Mouse (Mus musculus): ENCODE data around the gene Tsku. TPM values are rescaled to one million over a fixed set of nuclear protein-coding genes. Genes with fewer than 3 reads are reported as not detected.

Gene Tsku
- polyA plus RNA-seq, 1 experiment from 2014 or later = 22.5 TPM

- TF ChIP-seq CTCF (IDR thresholded peaks at IDR 0.05) = no peak
- POLR2A ChIA-PET = interaction anchor here (1.2 kb wide), 1 partner anchor 12 kb away, joined by 3 read pairs; no protein-coding TSS in a partner anchor
- DNase-seq (ENCODE audit: low read depth, low spot score) (no peak), ATAC-seq (no peak)
- no peaks in the 10 kb centered on the region for H3K27me3 ChIP-seq
- CTCF ChIA-PET = interaction anchor here (1.0 kb wide), 1 partner anchor 53 kb away, joined by 3 read pairs; no protein-coding TSS in a partner anchor
- in situ Hi-C loops (cut with MboI; ENCODE audit: low pct_unique_long_range_greater_than_20kb) = no loop called here
These were observed 31.3 kb downstream of the Tsku start for GRCm38 (mm10) chr7:98329651-98330374.

- POLR2A ChIA-PET = interaction anchor here (0.5 kb wide), 1 partner anchor 734 kb away, joined by 3 read pairs; no protein-coding TSS in a partner anchor
- no peak for TF ChIP-seq CTCF (IDR thresholded peaks at IDR 0.05)
- in situ Hi-C loops (cut with MboI; ENCODE audit: low pct_unique_long_range_greater_than_20kb) = no loop called here
- DNase-seq (ENCODE audit: low read depth, low spot score) (no peak), ATAC-seq (no peak)
- H3K27me3 ChIP-seq = no peaks in the 10 kb centered on the region
- CTCF ChIA-PET = no interaction called here
These were observed 32.8 kb downstream of the Tsku start for GRCm38 (mm10) chr7:98328311-98328710.

GRCm38 (mm10) chr7:98326051-98326450 is 35.1 kb downstream of the Tsku start:
- ChIA-PET CTCF (interaction anchor here (0.9 kb wide), 1 partner anchor 15 kb away, joined by 4 read pairs; no protein-coding TSS in a partner anchor), POLR2A (no interaction called here)
- ATAC-seq (no peak), DNase-seq (ENCODE audit: low read depth, low spot score) (no peak)
- H3K27me3 ChIP-seq = no peaks in the 10 kb centered on the region
- TF ChIP-seq CTCF (IDR thresholded peaks at IDR 0.05) = no peak
- in situ Hi-C loops (cut with MboI; ENCODE audit: low pct_unique_long_range_greater_than_20kb) = no loop called here

GRCm38 (mm10) chr7:98324228-98324627 is 36.9 kb downstream of the Tsku start:
- in situ Hi-C loops (cut with MboI; ENCODE audit: low pct_unique_long_range_greater_than_20kb) = no loop called here
- H3K27me3 ChIP-seq = no peaks in the 10 kb centered on the region
- TF ChIP-seq CTCF (IDR thresholded peaks at IDR 0.05) = no peak
- ATAC-seq = peak; percentile 63
- POLR2A ChIA-PET = no interaction called here
- peak; percentile 96 for DNase-seq (ENCODE audit: low read depth, low spot score)
- CTCF ChIA-PET = interaction anchor here (0.8 kb wide), 1 partner anchor 21 kb away, joined by 3 read pairs; no protein-coding TSS in a partner anchor

GRCm38 (mm10) chr7:98323288-98324019 is 37.7 kb downstream of the Tsku start:
- no peak for TF ChIP-seq CTCF (IDR thresholded peaks at IDR 0.05)
- DNase-seq (ENCODE audit: low read depth, low spot score) (peak; percentile 95), ATAC-seq (peak; percentile 50)
- ChIA-PET CTCF (no interaction called here), POLR2A (no interaction called here)
- no peaks in the 10 kb centered on the region for H3K27me3 ChIP-seq
- in situ Hi-C loops (cut with MboI; ENCODE audit: low pct_unique_long_range_greater_than_20kb) = no loop called here

GRCm38 (mm10) chr7:98322415-98322814 is 38.7 kb downstream of the Tsku start:
- ATAC-seq = no peak
- in situ Hi-C loops (cut with MboI; ENCODE audit: low pct_unique_long_range_greater_than_20kb) = no loop called here
- DNase-seq (ENCODE audit: low read depth, low spot score) = no peak
- ChIA-PET CTCF (interaction anchor here (1.1 to 2.1 kb wide), 2 partner anchors 11 to 19 kb away, joined by 6 to 12 read pairs; no protein-coding TSS in a partner anchor), POLR2A (no interaction called here)
- H3K27me3 ChIP-seq = no peaks in the 10 kb centered on the region
- TF ChIP-seq CTCF (IDR thresholded peaks at IDR 0.05) = no peak

- ChIA-PET POLR2A (no interaction called here), CTCF (interaction anchor here (2.1 kb wide), 1 partner anchor 9 kb away, joined by 12 read pairs; no protein-coding TSS in a partner anchor)
- H3K27me3 ChIP-seq = no peaks in the 10 kb centered on the region
- in situ Hi-C loops (cut with MboI; ENCODE audit: low pct_unique_long_range_greater_than_20kb) = no loop called here
- no peak for DNase-seq (ENCODE audit: low read depth, low spot score)
- no peak for TF ChIP-seq CTCF (IDR thresholded peaks at IDR 0.05)
- ATAC-seq = no peak
These were observed 40.0 kb downstream of the Tsku start, which contains the start of gene Acer3 for GRCm38 (mm10) chr7:98321083-98321482. Acer3 (minus strand) TSS chr7:98321208.

- H3K27me3 ChIP-seq = no peaks in the 10 kb centered on the region
- ChIA-PET CTCF (interaction anchor here (1.3 kb wide), 1 partner anchor 21 kb away, joined by 5 read pairs; no protein-coding TSS in a partner anchor), POLR2A (interaction anchor here (0.6 kb wide), 1 partner anchor 129 kb away, joined by 3 read pairs; no protein-coding TSS in a partner anchor)
- DNase-seq (ENCODE audit: low read depth, low spot score) = no peak
- ATAC-seq = no peak
- TF ChIP-seq CTCF (IDR thresholded peaks at IDR 0.05) = no peak
- in situ Hi-C loops (cut with MboI; ENCODE audit: low pct_unique_long_range_greater_than_20kb) = no loop called here
These were observed 41.0 kb downstream of the Tsku start for GRCm38 (mm10) chr7:98320006-98320556.

GRCm38 (mm10) chr7:98316568-98316967 is 44.6 kb downstream of the Tsku start:
- H3K27me3 ChIP-seq = no peaks in the 10 kb centered on the region
- ChIA-PET POLR2A (no interaction called here), CTCF (no interaction called here)
- ATAC-seq (no peak), DNase-seq (ENCODE audit: low read depth, low spot score) (no peak)
- in situ Hi-C loops (cut with MboI; ENCODE audit: low pct_unique_long_range_greater_than_20kb) = no loop called here
- no peak for TF ChIP-seq CTCF (IDR thresholded peaks at IDR 0.05)

GRCm38 (mm10) chr7:98315087-98315486 is 46.0 kb downstream of the Tsku start:
- no peaks in the 10 kb centered on the region for H3K27me3 ChIP-seq
- in situ Hi-C loops (cut with MboI; ENCODE audit: low pct_unique_long_range_greater_than_20kb) = no loop called here
- POLR2A ChIA-PET = no interaction called here
- CTCF ChIA-PET = no interaction called here
- TF ChIP-seq CTCF (IDR thresholded peaks at IDR 0.05) = peak; percentile 12
- no peak for DNase-seq (ENCODE audit: low read depth, low spot score)
- no peak for ATAC-seq
